Mouse (Mus musculus) lung, postnatal 0 days (tissue): ENCODE data around the gene Ifitm7.

Source experiments
- CTCF ChIP-seq: IDR thresholded peaks from 2 replicates; pipeline ENCODE4 v1.5.1; 2016; ENCODE audit warnings: antibody characterized with exemption, mild to moderate bottlenecking
- EP300 ChIP-seq: IDR thresholded peaks from 2 replicates; pipeline ENCODE4 v1.6.1; 2016; ENCODE audit warnings: antibody characterized with exemption, mild to moderate bottlenecking, control low read depth

- TF ChIP-seq CTCF (no peak), EP300 (no peak)
Measured at GRCm38 (mm10) chr16:14003386-14004130, 16.9 kb upstream of the Ifitm7 start.
